Mouse (Mus musculus) kidney, adult 10 weeks (tissue): Measurements from ENCODE around the gene Mamld1. TPM values are rescaled to one million over a fixed set of nuclear protein-coding genes. Genes with fewer than 3 reads are reported as not detected.

ENCODE experiments used
- polyA plus RNA-seq: library from polyadenylated mRNA; stranded (reverse); fragments of 350-450 nt; fragmentation: Illumina TruSeq; extraction: RNeasy Lipid Tissue Mini Kit (QIAGEN cat#74804); gene quantifications from one replicate; pipeline ENCODE4 v1.2.3, GENCODE M21; 2014; ENCODE audit warnings: low read depth, low replicate concordance

The Mamld1 gene
- 0.97 TPM for polyA plus RNA-seq

DNA sequence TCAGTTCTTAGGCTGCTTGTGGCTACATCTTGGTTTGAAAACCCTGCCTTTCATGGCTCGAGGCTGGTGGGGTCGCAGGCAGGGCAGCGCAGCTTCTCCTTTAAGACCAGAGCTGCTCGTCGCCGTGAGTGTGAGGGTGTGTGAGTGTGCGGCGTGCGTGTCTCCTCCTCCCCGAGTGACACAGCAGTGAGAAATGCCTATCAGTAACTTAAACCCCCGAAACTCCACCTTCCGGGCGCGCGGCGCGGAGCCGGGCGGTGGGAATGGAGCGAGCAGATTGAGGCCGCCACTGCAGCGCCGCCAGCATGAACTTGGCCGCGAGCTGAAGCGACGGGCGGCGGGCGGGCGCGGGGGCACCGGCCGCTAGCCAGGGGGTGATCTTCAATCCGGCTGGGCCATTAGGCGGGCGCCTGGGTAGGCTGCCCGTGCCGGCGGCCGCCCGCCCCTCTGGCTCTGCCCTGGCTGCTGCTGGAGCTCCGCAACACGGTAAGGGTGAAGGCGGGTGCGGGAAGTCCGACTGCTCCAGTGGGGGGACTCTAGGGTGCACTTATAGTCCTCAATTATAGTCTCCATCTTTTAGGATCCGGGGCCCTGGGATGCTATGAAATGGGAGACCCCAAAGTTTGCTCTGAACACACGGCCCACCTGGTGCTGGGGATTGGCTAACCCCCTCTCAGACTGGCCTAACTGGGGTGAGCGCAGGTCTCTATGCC is at the start of gene Mamld1:
Gene Mamld1 (plus strand): TSS at position 393 of the 713 bp plus-strand sequence.

Other genes starting within 250 kb of the Mamld1 start
- gene Mtm1, start 160.5 kb downstream of the Mamld1 start, polyA plus RNA-seq: 24.6 TPM